8 mouse cellular contexts compared by ENCODE assay signal in genomic region chr10:115385018-115386002, GRCm38 (mm10). TPM values are rescaled to one million over a fixed set of nuclear protein-coding genes. Genes with fewer than 3 reads are reported as not detected.
DNase-seq lines count a peak whose midpoint lies in the region; ATAC-seq and TF ChIP-seq lines count a peak whose summit lies in the region.

No protein-coding gene starts in this region.

- H3K36me3 ChIP-seq in E14TG2a.4 (ENCODE audit: insufficient read depth, low read length), result peaks cover 32% of the 10 kb centered on the region
- peaks cover 14% of the 10 kb centered on the region for H3K36me3 ChIP-seq in forebrain, embryonic 13.5 days (ENCODE audit: poor library complexity, severe bottlenecking)
- peaks cover 9% of the 10 kb centered on the region for H3K36me3 ChIP-seq in neural tube, embryonic 13.5 days

- H3K9ac ChIP-seq in forebrain, embryonic 13.5 days, result peak overlapping the region; percentile 95
- peak overlapping the region; percentile 90 for H3K9ac ChIP-seq in neural tube, embryonic 13.5 days

- H3K4me3 ChIP-seq in E14TG2a.4 (replicated peaks; ENCODE audit: low read length), result peak overlapping the region; percentile 95
- H3K4me3 ChIP-seq in forebrain, embryonic 13.5 days, result peak overlapping the region; percentile 90
- peak overlapping the region; percentile 96 for H3K4me3 ChIP-seq in neural tube, embryonic 13.5 days

- intact Hi-C loops in heart, postnatal 10 days (cut with DNase I), result loop anchor here (2.0 to 10.0 kb wide), 3 partner anchors 71 to 1559 kb away; partner anchors contain the start of gene Rab21

- H3K9me3 ChIP-seq in E14TG2a.4 (ENCODE audit: low read length), result no peaks in the 10 kb centered on the region
- no peaks in the 10 kb centered on the region for H3K9me3 ChIP-seq in forebrain, embryonic 13.5 days (replicated peaks)
- H3K9me3 ChIP-seq in neural tube, embryonic 13.5 days, result no peaks in the 10 kb centered on the region

- H3K4me1 ChIP-seq in E14TG2a.4 (replicated peaks; ENCODE audit: low read depth, low read length), result peaks cover 58% of the 10 kb centered on the region
- H3K4me1 ChIP-seq in forebrain, embryonic 13.5 days, result peaks cover 56% of the 10 kb centered on the region
- peaks cover 69% of the 10 kb centered on the region for H3K4me1 ChIP-seq in neural tube, embryonic 13.5 days (replicated peaks)

- ATAC-seq in forebrain, embryonic 13.5 days, result peak; percentile 17
- peak; percentile 24; the same call in 1 of the 2 replicates for ATAC-seq in neural tube, embryonic 13.5 days (ENCODE audit: low read depth)

- WGBS in forebrain, embryonic 13.5 days, result under 1% methylated on average over 101 of the region's 101 CpGs
- WGBS in neural tube, embryonic 13.5 days, result under 1% methylated on average over 98 of the region's 101 CpGs

- TF ChIP-seq CTCF in E14TG2a.4 (conservative IDR thresholded peaks at IDR 0.05; ENCODE audit: low read length), result no peak

- H3K4me2 ChIP-seq in forebrain, embryonic 13.5 days, result peak overlapping the region; percentile 75
- peak overlapping the region; percentile 80 for H3K4me2 ChIP-seq in neural tube, embryonic 13.5 days

- H3K27me3 ChIP-seq in E14TG2a.4 (ENCODE audit: insufficient read depth, low read length), result no peaks in the 10 kb centered on the region
- no peaks in the 10 kb centered on the region for H3K27me3 ChIP-seq in forebrain, embryonic 13.5 days
- no peaks in the 10 kb centered on the region for H3K27me3 ChIP-seq in neural tube, embryonic 13.5 days

- DNase-seq in c-Kit-positive CD71-positive TER-119-negative erythroid progenitor cells, embryonic 14.5 days (ENCODE audit: low read depth), result peak; percentile 57
- peak; percentile 77 to 80 for DNase-seq in heart, postnatal 10 days
- DNase-seq in kidney, postnatal 4 days, result peak; percentile 71 to 82
- peak; percentile 61 to 62 for DNase-seq in lung, adult 18-20 months
- peak; percentile 72 for DNase-seq in testis, postnatal 14 days (ENCODE audit: low spot score)

- peak overlapping the region; percentile 98 for H3K27ac ChIP-seq in forebrain, embryonic 13.5 days
- H3K27ac ChIP-seq in neural tube, embryonic 13.5 days (replicated peaks), result peak overlapping the region; percentile 99

RNA-seq across cellular contexts. Expression of gene Zfc3h1, which starts 0.6 kb away (rescaled TPM):
- polyA plus RNA-seq in forebrain, embryonic 13.5 days (2015; fragmentation: Nextera tagmentation; extraction: Ambion mirVana), result 17.7 and 20.0 TPM in 2 replicates
- total RNA-seq in heart, postnatal 10 days (2021), result 10 to 100 TPM; 23.4 to 24.5 TPM
- polyA plus RNA-seq in neural tube, embryonic 13.5 days (2015; fragmentation: Nextera tagmentation; extraction: Ambion mirVana), result 17.3 and 17.7 TPM in 2 replicates

RNA-seq across cellular contexts. Expression of gene Thap2, which starts 1.1 kb away (rescaled TPM):
- polyA plus RNA-seq in forebrain, embryonic 13.5 days (2015; fragmentation: Nextera tagmentation; extraction: Ambion mirVana), result 35.6 and 37.1 TPM in 2 replicates
- total RNA-seq in heart, postnatal 10 days (2021), result 1 to 10 TPM; 6.5 to 8.2 TPM
- 25.6 and 31.7 TPM in 2 replicates for polyA plus RNA-seq in neural tube, embryonic 13.5 days (2015; fragmentation: Nextera tagmentation; extraction: Ambion mirVana)

RNA-seq across cellular contexts. Expression of gene Tmem19, which starts 23.0 kb away (rescaled TPM):
- 34.1 and 35.0 TPM in 2 replicates for polyA plus RNA-seq in forebrain, embryonic 13.5 days (2015; fragmentation: Nextera tagmentation; extraction: Ambion mirVana)
- 10 to 100 TPM; 16.0 to 20.7 TPM for total RNA-seq in heart, postnatal 10 days (2021)
- 34.8 and 40.5 TPM in 2 replicates for polyA plus RNA-seq in neural tube, embryonic 13.5 days (2015; fragmentation: Nextera tagmentation; extraction: Ambion mirVana)

Comparison
In these comparisons a context has a peak if more than half of its experiments do, and no peak if none do; other contexts are left out.
1. Peak in every context shown above with its lines: DNase-seq, ATAC-seq, H3K4me3 ChIP-seq and H3K27ac ChIP-seq.